Mouse (Mus musculus) liver, embryonic 15.5 days (tissue): ENCODE results near the gene Slc25a38. TPM values are rescaled to one million over a fixed set of nuclear protein-coding genes. Genes with fewer than 3 reads are reported as not detected.

ENCODE experiments used
- ATAC-seq: fragments of 200-750 bp; cut with Nextera tagmentation; 2 replicates; pipeline ENCODE4 v1.8.0; 2017; ENCODE audit warnings: moderate number of reproducible peaks, mild to moderate bottlenecking, moderate library complexity; ENCODE audit not compliant: insufficient read depth
- H3K27ac ChIP-seq: fragments of 300-500 bp; sonication (generic); replicated peaks from 2 replicates; pipeline ENCODE4 v1.5.1; 2015; ENCODE audit warnings: mild to moderate bottlenecking, inconsistent platforms
- H3K27me3 ChIP-seq: fragments of 300-500 bp; sonication (generic); 2 replicates; pipeline ENCODE4 v1.6.1; 2015; ENCODE audit warnings: mild to moderate bottlenecking, inconsistent platforms
- H3K36me3 ChIP-seq: fragments of 300-500 bp; sonication (generic); replicated peaks from 2 replicates; pipeline ENCODE4 v1.6.1; 2015; ENCODE audit warnings: moderate library complexity, mild to moderate bottlenecking, inconsistent platforms
- H3K4me1 ChIP-seq: fragments of 300-500 bp; sonication (generic); replicated peaks from 2 replicates; pipeline ENCODE4 v1.6.1; 2015; ENCODE audit warnings: inconsistent platforms
- H3K4me2 ChIP-seq: fragments of 300-500 bp; sonication (generic); 2 replicates; pipeline ENCODE4 v1.6.1; 2015; ENCODE audit warnings: moderate library complexity, mild to moderate bottlenecking, inconsistent platforms
- H3K4me3 ChIP-seq: fragments of 300-500 bp; sonication (generic); replicated peaks from 2 replicates; pipeline ENCODE4 v1.5.1; 2015; ENCODE audit warnings: mild to moderate bottlenecking, inconsistent platforms
- H3K9ac ChIP-seq: fragments of 300-500 bp; sonication (generic); 2 replicates; pipeline ENCODE4 v1.6.1; 2015; ENCODE audit warnings: moderate library complexity, mild to moderate bottlenecking, inconsistent platforms
- H3K9me3 ChIP-seq: fragments of 300-500 bp; sonication (generic); replicated peaks from 2 replicates; pipeline ENCODE4 v1.6.1; 2016; ENCODE audit warnings: inconsistent platforms
- WGBS: fragments of 180-500 bp; shearing (Covaris S2); methylation state at CpG from one replicate; pipeline ENCODE4 v1.1.7; 2015; ENCODE audit warnings: mixed read lengths; ENCODE audit not compliant: insufficient replicate concordance; 5-methylcytosine and 5-hydroxymethylcytosine counted together
- polyA plus RNA-seq: library from polyadenylated mRNA; unstranded; fragments of >200 nt; fragmentation: Nextera tagmentation; extraction: Ambion mirVana; gene quantifications from 2 replicates; pipeline ENCODE4 v1.2.1, GENCODE M21; 2015

Slc25a38 gene
- polyA plus RNA-seq, 1 experiment from 2014 or later = 130 TPM

GRCm38 (mm10) chr9:120120503-120120902 lies 10.3 kb downstream of the Slc25a38 start:
- Histone ChIP-seq H3K4me2 (peak overlapping the region; percentile 13), H3K4me3 (no peak overlapping the region), H3K27me3 (no peaks in the 10 kb centered on the region), H3K9me3 (no peaks in the 10 kb centered on the region), H3K36me3 (peaks cover 88% of the 10 kb centered on the region), H3K9ac (no peak overlapping the region), H3K27ac (peak overlapping the region; percentile 45), H3K4me1 (peaks cover 56% of the 10 kb centered on the region)
- 94% methylated on average over 7 of the region's 7 CpGs for WGBS
- no peak for ATAC-seq

GRCm38 (mm10) chr9:120126868-120127267 lies 16.7 kb downstream of the Slc25a38 start:
- Histone ChIP-seq H3K27me3 (no peaks in the 10 kb centered on the region), H3K9me3 (no peaks in the 10 kb centered on the region), H3K27ac (peak overlapping the region; percentile 87), H3K9ac (peak overlapping the region; percentile 59), H3K4me1 (peaks cover 36% of the 10 kb centered on the region), H3K4me2 (peak overlapping the region; percentile 93), H3K4me3 (peak overlapping the region; percentile 99), H3K36me3 (peaks cover 68% of the 10 kb centered on the region)
- ATAC-seq = no peak; the same call in 1 of the 2 replicates
- WGBS = 24% methylated on average over 11 of the region's 11 CpGs

GRCm38 (mm10) chr9:120127538-120128251 lies 17.5 kb downstream of the Slc25a38 start, which contains the start of gene Rpsa:
Rpsa (plus strand) TSS chr9:120127689.
- peak within 1 kb of the TSS; percentile 99 for H3K4me3 ChIP-seq
- peaks cover 38% of the 10 kb centered on the region for H3K4me1 ChIP-seq
- ATAC-seq = peak; percentile 92
- peak within 1 kb of the TSS; percentile 87 for H3K27ac ChIP-seq
- peak within 1 kb of the TSS; percentile 93 for H3K4me2 ChIP-seq
- no peaks in the 10 kb centered on the region for H3K27me3 ChIP-seq
- H3K9ac ChIP-seq = peak within 1 kb of the TSS; percentile 96
- H3K9me3 ChIP-seq = no peaks in the 10 kb centered on the region
- H3K36me3 ChIP-seq = peaks cover 68% of the 10 kb centered on the region
- under 1% methylated on average over 70 of the region's 72 CpGs for WGBS

- Histone ChIP-seq H3K4me1 (peaks cover 38% of the 10 kb centered on the region), H3K4me2 (peak overlapping the region; percentile 93), H3K4me3 (peak overlapping the region; percentile 99), H3K36me3 (peaks cover 56% of the 10 kb centered on the region), H3K27me3 (no peaks in the 10 kb centered on the region), H3K9ac (peak overlapping the region; percentile 96), H3K9me3 (no peaks in the 10 kb centered on the region), H3K27ac (peak overlapping the region; percentile 87)
- no peak for ATAC-seq
- WGBS = 22% methylated on average over 10 of the region's 10 CpGs
Measured at GRCm38 (mm10) chr9:120129276-120129675, 19.1 kb downstream of the Slc25a38 start.

GRCm38 (mm10) chr9:120131784-120132288 lies 21.7 kb downstream of the Slc25a38 start:
- Histone ChIP-seq H3K9me3 (no peaks in the 10 kb centered on the region), H3K4me1 (peaks cover 30% of the 10 kb centered on the region), H3K27me3 (no peaks in the 10 kb centered on the region), H3K36me3 (peaks cover 46% of the 10 kb centered on the region), H3K27ac (peak overlapping the region; percentile 29; the same call in 1 of the 2 replicates), H3K9ac (no peak overlapping the region), H3K4me2 (no peak overlapping the region), H3K4me3 (no peak overlapping the region)
- no peak for ATAC-seq
- 83% methylated on average over 3 of the region's 3 CpGs for WGBS

GRCm38 (mm10) chr9:120132980-120133754 lies 23.0 kb downstream of the Slc25a38 start:
- 24% methylated on average over 8 of the region's 8 CpGs for WGBS
- Histone ChIP-seq H3K36me3 (peaks cover 46% of the 10 kb centered on the region), H3K27ac (peak overlapping the region; percentile 29; the same call in 1 of the 2 replicates), H3K4me2 (no peak overlapping the region), H3K4me3 (no peak overlapping the region), H3K27me3 (no peaks in the 10 kb centered on the region), H3K9me3 (no peaks in the 10 kb centered on the region), H3K9ac (no peak overlapping the region), H3K4me1 (peaks cover 22% of the 10 kb centered on the region)
- ATAC-seq = peak; percentile 32; the same call in 1 of the 2 replicates

- Histone ChIP-seq H3K27ac (no peak overlapping the region; the same call in 1 of the 2 replicates), H3K4me2 (no peak overlapping the region), H3K4me1 (peaks cover 14% of the 10 kb centered on the region), H3K9ac (no peak overlapping the region), H3K9me3 (no peaks in the 10 kb centered on the region), H3K4me3 (no peak overlapping the region), H3K36me3 (peaks cover 42% of the 10 kb centered on the region), H3K27me3 (no peaks in the 10 kb centered on the region)
- ATAC-seq = no peak
- WGBS = 41% methylated on average over 6 of the region's 6 CpGs
Measured at GRCm38 (mm10) chr9:120133755-120134475, 23.7 kb downstream of the Slc25a38 start.

GRCm38 (mm10) chr9:120134529-120135160 lies 24.5 kb downstream of the Slc25a38 start:
- Histone ChIP-seq H3K9me3 (no peaks in the 10 kb centered on the region), H3K4me3 (no peak overlapping the region), H3K36me3 (peaks cover 34% of the 10 kb centered on the region), H3K4me1 (peaks cover 7% of the 10 kb centered on the region), H3K4me2 (no peak overlapping the region), H3K27ac (no peak overlapping the region; the same call in 1 of the 2 replicates), H3K9ac (no peak overlapping the region), H3K27me3 (no peaks in the 10 kb centered on the region)
- ATAC-seq = no peak
- 73% methylated on average over 13 of the region's 13 CpGs for WGBS

- Histone ChIP-seq H3K27me3 (no peaks in the 10 kb centered on the region; the same call in 1 of the 2 replicates), H3K4me2 (no peak overlapping the region), H3K36me3 (peaks cover 26% of the 10 kb centered on the region), H3K9me3 (no peaks in the 10 kb centered on the region), H3K4me3 (no peak overlapping the region), H3K4me1 (peaks cover 4% of the 10 kb centered on the region; the same call in 1 of the 2 replicates), H3K9ac (no peak overlapping the region), H3K27ac (no peak overlapping the region)
- 86% methylated on average over 11 of the region's 11 CpGs for WGBS
- no peak for ATAC-seq
Measured at GRCm38 (mm10) chr9:120135454-120135853, 25.3 kb downstream of the Slc25a38 start.

- Histone ChIP-seq H3K27ac (no peak overlapping the region), H3K4me1 (no peaks in the 10 kb centered on the region), H3K4me3 (no peak overlapping the region), H3K9ac (no peak overlapping the region), H3K9me3 (no peaks in the 10 kb centered on the region), H3K27me3 (peaks cover 10% of the 10 kb centered on the region; the same call in 1 of the 2 replicates), H3K36me3 (no peaks in the 10 kb centered on the region), H3K4me2 (no peak overlapping the region)
- ATAC-seq = 0 out of 2 replicates have a peak, but pooled peaks have one; percentile 22
- WGBS = 13% methylated on average over 4 of the region's 4 CpGs
Measured at GRCm38 (mm10) chr9:120140652-120141051, 30.5 kb downstream of the Slc25a38 start.
